Mouse (Mus musculus): ENCODE measurements around the gene Iqcf6.

The Iqcf6 gene

DNA sequence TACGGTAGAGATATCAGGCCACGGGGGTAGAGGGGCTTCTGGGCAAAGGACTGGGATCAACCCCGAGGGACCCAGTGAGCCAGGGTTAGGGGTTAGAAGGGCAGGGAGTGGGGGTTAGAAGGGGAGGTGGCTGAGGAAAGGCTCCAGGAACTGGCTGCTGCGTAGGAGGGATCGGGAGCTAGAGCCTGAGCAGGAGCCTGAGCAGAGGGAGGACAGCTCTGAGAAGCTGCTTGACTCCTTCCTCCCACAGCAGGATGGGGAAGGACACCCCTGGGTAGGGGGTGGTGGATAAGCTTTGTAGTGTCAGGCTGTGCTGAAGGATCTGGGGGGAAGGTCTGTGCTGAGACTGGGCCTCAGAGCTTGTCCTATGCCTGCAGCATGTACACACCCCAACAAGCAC lies 30.4 kb downstream of the Iqcf6 start:
- in situ Hi-C loops (cut with MboI, MseI): no loop called here

DNA sequence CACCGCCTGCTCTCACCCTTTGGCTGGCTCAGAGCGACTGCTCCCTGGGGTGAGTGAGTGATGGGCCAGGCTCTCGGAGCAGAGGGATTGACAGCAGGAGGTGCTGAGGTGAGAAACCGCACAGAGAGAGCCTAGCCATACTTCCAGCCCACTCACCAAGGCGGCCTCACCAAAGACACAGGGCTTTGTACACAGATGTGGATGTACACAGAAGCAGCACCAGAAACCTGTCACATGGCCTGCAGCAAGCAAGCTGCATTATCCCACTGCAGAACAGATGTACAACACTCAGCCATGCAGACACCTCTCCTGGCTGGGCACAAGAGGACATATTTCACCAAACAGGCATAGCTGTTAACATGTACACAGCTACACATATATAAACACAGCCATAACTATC lies 31.2 kb downstream of the Iqcf6 start:
- in situ Hi-C loops (cut with MboI, MseI): no loop called here

DNA sequence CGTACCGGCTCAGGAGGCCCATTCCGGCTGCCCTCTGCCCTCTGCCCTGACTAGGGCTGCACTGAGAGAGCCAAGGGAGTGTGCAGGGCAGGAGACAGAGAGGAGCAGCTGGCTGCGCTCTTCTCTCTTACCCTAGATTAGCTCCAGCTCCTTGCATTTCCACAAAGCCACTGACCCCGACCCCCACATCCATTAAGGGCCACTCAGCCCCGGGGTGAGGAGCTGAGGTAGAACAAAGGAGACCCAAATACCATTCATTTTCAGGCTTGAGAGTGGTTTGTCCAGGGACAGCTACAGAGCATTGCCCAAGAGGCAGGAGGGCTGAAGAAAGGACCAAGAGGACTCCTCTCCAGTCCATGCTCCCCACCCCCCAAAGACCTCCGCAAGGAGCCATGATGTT lies 33.1 kb downstream of the Iqcf6 start:
- in situ Hi-C loops (cut with MboI, MseI): no loop called here

DNA sequence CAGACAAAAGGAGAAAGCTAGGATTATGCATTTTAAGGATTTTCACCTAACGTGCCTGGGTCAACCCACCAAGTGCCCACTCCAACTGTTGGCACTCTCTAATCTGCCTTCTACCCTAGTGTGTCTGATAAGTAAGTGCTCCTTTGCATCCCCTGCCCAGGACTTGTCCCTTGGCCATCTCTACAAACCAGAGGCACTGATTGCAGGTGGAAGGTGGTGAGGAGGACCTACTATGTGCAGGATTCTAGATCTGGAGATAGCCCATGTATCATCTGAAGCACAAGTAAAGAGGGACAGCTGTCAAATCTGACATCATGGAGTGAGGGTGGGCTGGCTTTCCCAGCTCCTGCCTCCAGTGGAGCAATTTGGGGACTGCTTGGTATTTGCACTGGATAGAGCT lies 33.6 kb downstream of the Iqcf6 start:
- in situ Hi-C loops (cut with MboI, MseI): no loop called here

DNA sequence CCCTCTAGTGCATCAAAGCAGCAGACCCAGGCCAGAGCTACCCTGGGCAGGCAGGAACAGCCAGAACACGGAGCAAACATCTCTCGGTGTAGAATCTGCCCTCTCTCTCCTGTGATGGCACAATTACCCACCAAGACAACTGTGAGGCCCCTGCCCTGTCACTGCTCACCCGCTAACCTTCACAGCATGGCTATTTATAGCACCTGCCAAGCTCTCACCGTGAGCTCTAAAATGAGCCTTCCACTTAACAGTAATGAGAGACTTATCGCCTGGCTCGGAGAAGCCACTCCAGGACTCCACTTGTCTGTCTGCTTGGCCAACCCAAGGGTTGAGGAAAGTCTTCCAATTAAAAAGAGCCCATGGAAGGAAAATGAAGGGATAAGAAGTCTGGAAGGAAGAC lies 36.8 kb downstream of the Iqcf6 start:
- in situ Hi-C loops (cut with MboI, MseI): no loop called here

DNA sequence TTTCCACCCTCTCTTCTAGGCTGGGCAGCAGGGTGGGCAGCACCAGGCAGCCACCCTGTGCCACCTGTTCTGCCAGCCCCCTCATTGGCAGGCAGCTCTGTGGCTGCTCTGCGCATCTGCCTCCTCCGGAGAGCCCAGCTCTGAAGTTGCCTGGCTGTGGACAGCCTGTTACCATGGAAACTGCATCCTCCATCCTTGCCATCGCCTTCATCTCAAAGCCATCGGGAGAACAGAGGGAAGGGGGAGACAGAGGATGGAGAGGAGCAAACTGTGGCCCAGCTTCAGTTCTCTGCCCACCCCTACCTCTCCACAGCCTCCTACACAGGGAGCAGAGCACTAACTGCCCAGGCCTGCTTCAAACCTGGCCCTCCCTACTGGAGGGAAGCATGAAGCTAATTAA lies 38.1 kb downstream of the Iqcf6 start:
- in situ Hi-C loops (cut with MboI, MseI): no loop called here

DNA sequence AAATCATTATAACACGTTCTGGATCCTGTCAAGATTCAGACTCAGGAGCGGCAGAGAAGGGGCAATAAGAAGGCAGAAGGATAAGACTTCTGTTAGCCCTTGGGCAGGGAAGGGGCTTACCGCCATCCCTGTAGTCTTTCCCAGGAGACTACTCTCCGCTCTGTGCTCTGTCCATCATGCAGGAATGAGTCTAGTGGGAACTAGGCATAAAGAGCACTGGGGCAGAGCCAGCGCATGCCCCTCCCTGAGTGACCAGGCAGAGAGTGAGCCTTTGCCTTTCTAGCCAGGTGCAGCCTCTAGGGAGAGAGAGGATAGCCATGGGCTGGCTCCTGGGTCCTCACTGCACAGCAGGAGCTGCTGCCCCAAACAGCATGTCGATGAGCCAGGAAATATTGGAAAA lies 38.5 kb downstream of the Iqcf6 start:
- in situ Hi-C loops (cut with MboI, MseI): no loop called here

DNA sequence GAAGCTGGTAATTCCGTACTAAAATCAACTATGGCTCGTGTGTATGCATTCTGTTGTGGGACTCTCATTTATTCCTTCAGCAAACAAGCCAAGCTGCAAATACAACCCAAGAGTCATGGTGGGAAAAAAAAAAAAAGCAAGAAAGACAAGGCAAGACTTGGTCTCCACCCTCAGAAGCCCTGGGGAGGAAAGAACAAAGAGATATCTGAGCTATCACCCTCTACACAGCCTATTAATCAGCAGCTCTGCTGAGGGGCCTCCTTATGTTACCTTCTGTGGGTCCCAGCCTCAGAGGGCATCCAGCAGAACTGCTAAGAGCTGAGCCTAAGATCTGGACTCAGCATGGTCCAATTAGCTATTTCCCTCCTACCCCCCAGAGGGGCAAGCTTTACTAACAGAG lies 47.5 kb downstream of the Iqcf6 start:
- in situ Hi-C loops (cut with MboI, MseI): loop anchor here (5.0 kb wide), 1 partner anchor 158 kb away; no protein-coding TSS in a partner anchor

DNA sequence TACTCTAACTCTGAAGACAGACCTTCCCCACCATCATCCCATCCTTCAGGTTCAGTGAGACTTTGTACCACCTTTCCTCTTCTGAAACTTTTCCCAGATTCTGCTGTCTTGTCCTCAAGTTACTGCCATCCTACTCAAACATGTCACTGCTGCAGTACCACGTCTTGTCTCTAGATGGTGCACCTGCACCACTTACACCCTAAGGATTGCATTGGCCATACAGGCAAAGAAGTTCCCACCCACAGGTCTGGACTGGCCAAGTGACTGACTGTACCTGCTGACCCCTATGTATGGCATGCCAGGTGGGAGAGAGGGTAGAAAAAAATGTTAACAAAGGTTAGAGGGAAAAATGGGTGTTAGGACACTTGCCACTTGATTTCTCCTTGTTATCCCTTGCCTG lies 49.1 kb downstream of the Iqcf6 start:
- in situ Hi-C loops (cut with MboI, MseI): no loop called here

DNA sequence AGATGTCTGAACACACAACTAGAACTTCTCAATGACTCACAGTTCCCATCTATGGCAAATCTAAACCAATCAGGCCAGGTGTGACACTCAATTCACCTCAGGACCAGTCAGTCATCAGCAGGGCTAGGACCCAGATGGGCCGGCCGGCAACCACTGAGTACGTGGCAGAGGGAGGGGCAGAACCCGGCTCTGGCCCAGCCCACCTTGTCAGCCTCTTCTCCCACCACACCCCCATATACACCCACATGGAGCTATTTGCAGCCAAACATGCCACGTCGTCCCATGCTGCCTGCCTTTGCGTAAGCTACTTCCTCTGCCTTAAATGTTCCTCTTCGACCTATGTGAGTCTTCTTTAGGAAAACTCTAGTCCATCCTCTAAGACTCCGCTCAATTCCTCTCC lies 49.6 kb downstream of the Iqcf6 start:
- in situ Hi-C loops (cut with MboI, MseI): no loop called here

DNA sequence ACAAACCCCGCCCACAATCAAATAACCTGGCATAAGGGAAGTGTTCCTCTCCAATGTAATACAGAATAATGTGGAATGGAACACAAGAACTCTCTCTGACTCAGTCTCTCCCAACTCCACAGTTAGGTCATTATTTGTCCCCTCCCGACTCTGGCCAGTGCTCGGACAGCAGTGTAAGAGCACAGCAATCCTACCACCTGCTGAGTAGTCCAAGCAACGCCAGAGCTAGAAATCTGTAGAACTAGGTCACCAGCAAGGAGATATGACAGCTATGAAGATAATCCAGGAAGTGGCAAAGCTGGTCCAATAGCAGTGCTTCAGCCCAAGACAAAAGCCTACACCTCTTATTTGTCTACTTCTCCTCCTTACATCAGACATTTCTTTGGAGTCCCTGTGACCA lies 50.2 kb downstream of the Iqcf6 start:
- in situ Hi-C loops (cut with MboI, MseI): no loop called here
